Mouse (Mus musculus): ENCODE measurements at regions not wholly inside any gene's neighbourhood (a gene's known extent, or its start where the extent isn't known, plus 50 kb on each side); places are given as distances from the start of the nearest gene placed in this dataset.

- DNase-seq: no peak
Measured at GRCm38 (mm10) chr9:69705942-69706341, 54.8 kb downstream of the Foxb1 start.

GRCm38 (mm10) chr9:69705071-69705470 lies 55.7 kb downstream of the Foxb1 start:
- DNase-seq: peak; percentile 62

GRCm38 (mm10) chr9:69703731-69704130 lies 57.0 kb downstream of the Foxb1 start:
- no peak for DNase-seq

GRCm38 (mm10) chr9:69702156-69702928 lies 58.4 kb downstream of the Foxb1 start:
- DNase-seq: no peak

GRCm38 (mm10) chr9:69700696-69701095 lies 60.0 kb downstream of the Foxb1 start:
- no peak for DNase-seq

- no peak for DNase-seq
Measured at GRCm38 (mm10) chr9:69691756-69692155, 69.0 kb downstream of the Foxb1 start.

GRCm38 (mm10) chr9:69687349-69688123 lies 73.2 kb downstream of the Foxb1 start:
- peak; percentile 49 for DNase-seq

- DNase-seq: no peak
Measured at GRCm38 (mm10) chr9:69686766-69687165, 74.0 kb downstream of the Foxb1 start.

GRCm38 (mm10) chr9:69685630-69686029 lies 75.1 kb downstream of the Foxb1 start:
- no peak for DNase-seq

GRCm38 (mm10) chr9:69681372-69682213 lies 79.1 kb downstream of the Foxb1 start:
- no peak for DNase-seq

GRCm38 (mm10) chr9:69678634-69679033 lies 82.1 kb downstream of the Foxb1 start:
- DNase-seq: no peak

- no peak for DNase-seq
Measured at GRCm38 (mm10) chr9:69673463-69674105, 87.2 kb downstream of the Foxb1 start.

GRCm38 (mm10) chr9:69672657-69673462 lies 87.9 kb downstream of the Foxb1 start:
- DNase-seq: no peak

GRCm38 (mm10) chr9:69671199-69671598 lies 89.5 kb downstream of the Foxb1 start:
- no peak for DNase-seq

- DNase-seq: peak; percentile 4
Measured at GRCm38 (mm10) chr9:69670551-69671044, 90.1 kb downstream of the Foxb1 start.

- no peak for DNase-seq
Measured at GRCm38 (mm10) chr9:69669611-69670550, 90.9 kb downstream of the Foxb1 start.

GRCm38 (mm10) chr9:69668475-69669090 lies 92.2 kb downstream of the Foxb1 start:
- no peak for DNase-seq

- DNase-seq: peak; percentile 12
Measured at GRCm38 (mm10) chr9:69667064-69667533, 93.6 kb downstream of the Foxb1 start.

GRCm38 (mm10) chr9:69664201-69664600 lies 96.5 kb downstream of the Foxb1 start:
- no peak for DNase-seq
